Mouse (Mus musculus) lung, postnatal 10 days (tissue): Measurements from ENCODE around the gene Tbce.
A peak's percentile ranks its signal among the peaks of the same experiment; 100 is the strongest.

Experiments used
- DNase-seq: peaks from one replicate; pipeline ENCODE4 v3.0.0; 2021

Gene Tbce

DNA sequence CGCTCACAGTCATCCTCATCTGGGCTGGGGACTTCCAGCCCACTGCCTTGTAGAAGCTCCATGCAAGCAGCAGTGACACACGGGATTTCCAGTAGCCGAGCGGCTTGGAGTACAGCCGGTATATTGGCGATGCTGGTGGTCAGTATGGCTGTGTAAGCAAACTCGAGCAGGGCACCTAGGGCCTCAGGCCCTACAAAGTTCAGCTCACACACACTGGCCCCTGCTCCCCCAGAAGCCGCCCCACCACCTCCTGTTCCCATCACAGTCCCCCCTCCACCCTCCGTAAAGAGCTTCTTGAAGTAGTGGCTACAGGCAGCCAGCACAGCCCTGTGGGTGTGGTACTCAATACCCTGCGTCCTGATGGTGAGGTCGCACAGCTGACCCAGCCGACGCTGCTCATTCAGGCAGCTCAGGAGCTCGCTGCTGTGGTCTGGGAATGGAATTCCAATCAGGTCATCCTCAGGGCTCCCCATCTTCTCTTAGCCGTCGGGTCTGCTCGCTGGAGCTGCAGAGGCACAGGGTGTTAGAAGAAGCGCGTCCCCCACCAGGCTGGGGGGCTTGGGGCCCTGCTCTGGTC, 74.0 kb downstream of the Tbce start:
- no peak for DNase-seq

DNA sequence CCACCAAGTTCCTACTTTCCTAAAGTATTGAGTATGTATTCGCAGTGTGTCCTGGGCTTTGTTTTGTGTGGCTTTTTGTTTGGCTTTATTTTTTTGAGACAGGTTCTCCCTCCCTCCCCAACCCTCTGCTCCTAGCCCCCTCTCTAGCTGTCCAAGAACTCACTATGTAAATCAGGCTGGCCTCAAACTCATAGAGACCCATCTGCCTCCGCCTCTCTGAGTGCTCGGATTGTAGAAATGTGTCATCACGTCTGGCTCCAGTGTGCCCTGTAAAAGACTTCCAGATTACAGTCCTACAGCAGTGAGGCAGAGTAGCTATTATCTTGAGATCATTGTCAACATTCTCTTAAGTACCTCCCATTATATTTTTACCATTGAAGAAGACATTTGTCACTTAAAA, 78.4 kb downstream of the Tbce start:
- no peak for DNase-seq

- no peak for DNase-seq
Observed at GRCm38 (mm10) chr13:13960211-13960610, 79.2 kb downstream of the Tbce start.

DNA sequence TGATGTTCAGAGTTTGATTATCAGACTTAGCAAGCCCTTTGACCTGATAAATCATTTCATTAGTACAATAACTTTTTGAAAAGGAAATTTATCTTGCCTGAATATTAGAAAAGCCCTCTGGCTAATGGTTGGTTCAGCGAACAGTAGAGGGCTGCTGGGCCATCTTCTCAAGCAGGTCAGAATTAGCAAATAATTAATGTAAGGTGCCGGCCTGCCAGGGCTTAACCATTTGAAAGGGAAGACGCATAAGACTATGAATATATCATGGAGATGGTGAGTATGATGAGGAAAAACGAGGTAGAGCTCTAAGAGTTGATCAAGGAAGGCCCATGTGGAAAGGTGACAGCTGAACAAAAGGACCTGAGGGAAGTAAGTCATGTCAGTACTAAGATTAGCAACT, 82.8 kb downstream of the Tbce start:
- DNase-seq = no peak

DNA sequence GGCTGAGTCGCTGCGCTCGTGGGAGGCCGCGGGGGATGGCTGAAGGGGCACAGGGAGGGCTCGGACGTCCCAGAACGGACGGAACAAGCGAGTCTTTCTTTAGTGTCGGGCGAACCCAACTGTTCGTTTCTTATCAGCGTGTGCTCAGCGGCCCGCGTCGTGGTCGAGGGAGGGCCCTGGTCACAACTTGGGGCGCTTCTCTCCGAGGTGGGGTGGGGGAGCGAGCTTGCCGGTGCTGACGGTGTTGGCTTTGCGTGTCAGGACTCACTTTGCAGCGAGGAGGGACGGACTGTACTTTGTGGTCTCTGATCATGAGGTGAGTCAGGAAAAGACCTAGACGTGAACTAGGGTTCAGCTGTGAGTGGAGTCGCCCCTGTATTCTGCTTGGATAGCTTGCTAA, 84.5 kb downstream of the Tbce start:
- DNase-seq = peak; percentile 62

DNA sequence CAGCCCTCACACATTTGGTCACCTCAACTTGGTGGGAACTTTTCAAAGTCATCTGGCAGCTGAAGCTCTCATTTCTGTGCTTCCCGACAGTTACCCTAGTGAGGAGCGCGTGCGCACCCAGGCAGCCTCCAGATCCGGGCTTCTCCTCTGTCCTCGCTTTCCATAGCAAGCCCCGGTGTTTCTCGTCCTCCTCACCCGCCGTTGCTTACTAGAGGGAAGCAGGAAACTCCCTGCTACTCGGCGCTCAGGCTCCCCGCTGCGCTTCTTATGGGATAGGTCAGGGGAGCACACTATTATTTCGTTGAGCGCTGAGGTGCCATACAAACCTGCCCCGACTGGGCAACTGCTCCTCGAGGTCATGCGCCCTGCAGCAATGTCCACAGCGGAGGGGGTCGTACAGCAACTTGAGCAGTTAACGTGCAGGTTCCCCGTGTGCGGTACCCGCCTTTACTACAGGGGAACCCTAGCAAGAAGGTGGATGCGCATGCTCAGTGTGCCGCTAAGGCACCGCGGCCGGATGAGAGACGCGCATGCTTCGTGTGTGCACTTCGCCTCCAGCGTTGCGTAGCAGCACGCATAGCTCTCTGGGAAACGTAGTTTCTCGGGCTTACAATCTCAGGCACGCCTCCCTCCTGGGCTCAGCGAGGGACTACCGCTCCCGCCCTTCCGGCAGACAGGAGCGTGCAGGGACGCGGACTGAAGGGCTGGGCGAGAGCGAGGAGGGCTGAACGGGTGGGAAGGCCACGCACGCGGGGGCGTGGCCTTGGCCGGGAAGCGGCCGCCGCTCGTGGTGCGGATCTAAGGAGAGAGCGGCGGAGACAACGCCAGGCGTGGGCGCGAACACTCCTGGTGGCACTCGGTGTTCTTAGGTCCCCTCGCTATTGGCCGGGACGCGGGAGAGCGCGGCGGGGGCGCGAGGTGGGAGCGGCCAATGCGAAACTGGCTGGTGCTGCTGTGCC, 85.3 kb downstream of the Tbce start, which contains the start of gene B3galnt2:
B3galnt2 (plus strand) TSS at position 596 of the 959 bp plus-strand sequence.
- peak; percentile 98 for DNase-seq
